Mouse (Mus musculus) spleen, adult 2 months (tissue): ENCODE results near the gene Hao2.

Source experiments
- CTCF ChIP-seq: fragments of 200-500 bp; IDR thresholded peaks from 2 replicates; pipeline ENCODE4 v1.5.1; 2011; ENCODE audit warnings: mild to moderate bottlenecking, inconsistent platforms; ENCODE audit not compliant: insufficient read depth, insufficient read length, insufficient replicate concordance; ENCODE audit errors: extremely low read depth
- POLR2A ChIP-seq: fragments of 200-500 bp; IDR thresholded peaks from 2 replicates; pipeline ENCODE4 v1.6.1; 2011; ENCODE audit warnings: low read depth, low read length, inconsistent platforms

DNA sequence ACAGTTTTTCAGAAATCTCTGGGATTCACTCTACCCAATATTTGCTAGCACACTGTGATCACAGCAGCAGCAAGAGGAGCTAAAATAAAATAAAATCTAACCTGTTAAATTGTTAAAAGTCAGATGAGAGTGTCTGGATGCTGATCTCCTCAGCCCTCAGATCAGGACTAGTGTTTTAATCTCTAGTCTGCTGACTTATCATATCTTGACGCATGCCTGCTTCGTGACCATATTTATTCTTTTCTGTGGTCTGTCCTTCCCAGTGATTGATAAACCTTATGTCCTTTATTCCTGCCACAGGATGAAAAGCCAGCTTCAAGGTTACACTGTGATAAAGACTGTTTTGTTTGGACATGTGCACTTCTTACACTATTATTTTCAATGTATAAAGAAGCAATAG, 35.0 kb downstream of the Hao2 start:
- TF ChIP-seq CTCF: no peak
- no peak for TF ChIP-seq POLR2A
